Mouse (Mus musculus) retina, embryonic 14.5 days (tissue): ENCODE measurements around the gene Nfatc2ip.

Experiments
- DNase-seq: peaks from one replicate; pipeline ENCODE4 v3.0.0-alpha.2; 2015; ENCODE audit warnings: low spot score

Gene Nfatc2ip

DNA sequence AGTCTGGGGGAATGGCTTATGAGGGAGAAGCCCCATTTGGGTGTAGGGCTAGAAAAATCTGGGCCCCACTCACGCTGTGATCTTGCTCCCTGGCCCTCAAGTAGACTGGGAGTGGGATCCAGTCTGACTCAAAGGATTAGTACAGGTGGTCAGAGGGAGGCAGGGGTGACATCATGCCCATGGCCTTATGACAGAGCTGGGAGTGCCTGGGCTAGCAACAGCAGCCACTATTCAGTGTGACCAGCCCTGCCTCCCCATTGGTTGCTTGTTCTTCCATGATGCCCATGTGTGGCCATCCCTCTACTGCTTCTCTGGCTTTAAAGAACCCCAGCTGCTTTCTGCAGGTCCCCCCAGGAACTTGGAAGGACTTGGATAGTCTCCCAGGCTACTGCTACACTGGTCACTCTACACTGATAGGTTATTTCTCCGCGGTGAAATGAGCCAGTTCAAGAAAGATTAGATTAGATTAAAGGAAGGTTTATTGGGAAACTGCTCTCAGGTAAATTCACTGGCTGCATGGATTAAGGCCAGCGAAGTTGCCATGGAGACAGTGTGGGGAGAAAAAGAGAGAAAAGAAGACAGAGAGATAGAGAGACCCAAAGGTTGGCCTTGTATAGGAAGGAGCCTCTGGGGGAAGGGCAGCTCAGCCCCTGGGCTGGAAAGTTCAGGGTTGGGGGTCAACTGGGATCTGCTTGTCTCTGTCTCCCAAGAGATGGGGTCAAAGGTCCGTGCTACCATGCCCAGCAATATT, 40.5 kb downstream of the Nfatc2ip start:
- no peak for DNase-seq

- DNase-seq, result peak; percentile 37
Measured at GRCm38 (mm10) chr7:126354738-126355614, 41.6 kb downstream of the Nfatc2ip start.

DNA sequence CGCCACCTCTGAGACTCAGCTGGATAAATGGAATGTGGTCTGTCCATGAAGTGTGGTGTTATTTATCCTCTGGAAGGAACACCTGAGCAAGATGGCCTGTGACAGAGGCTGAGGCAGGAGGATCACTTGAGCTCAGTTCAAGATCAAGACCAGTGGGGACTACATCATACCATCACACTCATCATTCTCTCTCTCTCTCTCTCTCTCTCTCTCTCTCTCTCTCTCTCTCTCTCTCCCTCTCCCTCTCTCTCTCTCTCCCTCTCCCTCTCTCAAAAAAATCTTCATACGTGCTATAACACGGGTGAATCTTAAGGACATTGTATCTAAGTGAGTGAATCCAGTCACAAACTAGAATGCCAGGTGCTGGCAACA, 42.6 kb downstream of the Nfatc2ip start:
- no peak for DNase-seq

DNA sequence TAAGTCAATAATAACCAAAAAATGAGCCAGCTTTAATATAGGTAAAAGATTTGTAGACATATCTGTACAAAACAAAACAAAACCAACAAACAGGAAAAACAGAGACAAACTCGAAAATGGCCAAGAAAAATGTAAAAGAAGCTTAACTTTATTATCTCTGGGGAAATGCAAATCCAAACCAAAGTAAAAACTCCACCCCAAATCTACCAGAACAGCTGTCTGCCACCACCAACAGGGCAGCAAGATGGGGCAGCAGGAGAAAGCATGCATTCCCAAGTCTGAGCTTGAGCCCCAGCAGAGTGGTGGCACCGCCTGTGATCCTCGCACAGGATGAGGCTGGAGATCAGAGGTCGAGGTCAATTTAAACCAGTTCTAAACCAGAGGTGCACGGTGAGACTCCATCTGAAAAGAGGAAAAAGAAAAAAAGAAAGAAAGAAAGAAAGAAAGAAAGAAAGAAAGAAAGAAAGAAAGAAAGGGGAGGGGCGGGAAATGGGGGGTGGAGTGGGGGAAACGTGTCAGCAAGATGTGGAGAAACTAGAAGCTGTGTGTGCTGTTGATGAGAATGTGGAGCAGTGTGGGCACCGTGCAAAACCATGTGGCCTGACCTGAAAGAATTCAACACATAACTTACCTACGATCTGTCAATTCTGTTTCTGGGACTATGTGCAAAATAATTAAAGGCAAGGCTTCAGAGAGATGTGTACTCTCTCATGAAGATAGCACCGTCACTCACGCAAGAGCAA, 43.1 kb downstream of the Nfatc2ip start:
- DNase-seq, result no peak

DNA sequence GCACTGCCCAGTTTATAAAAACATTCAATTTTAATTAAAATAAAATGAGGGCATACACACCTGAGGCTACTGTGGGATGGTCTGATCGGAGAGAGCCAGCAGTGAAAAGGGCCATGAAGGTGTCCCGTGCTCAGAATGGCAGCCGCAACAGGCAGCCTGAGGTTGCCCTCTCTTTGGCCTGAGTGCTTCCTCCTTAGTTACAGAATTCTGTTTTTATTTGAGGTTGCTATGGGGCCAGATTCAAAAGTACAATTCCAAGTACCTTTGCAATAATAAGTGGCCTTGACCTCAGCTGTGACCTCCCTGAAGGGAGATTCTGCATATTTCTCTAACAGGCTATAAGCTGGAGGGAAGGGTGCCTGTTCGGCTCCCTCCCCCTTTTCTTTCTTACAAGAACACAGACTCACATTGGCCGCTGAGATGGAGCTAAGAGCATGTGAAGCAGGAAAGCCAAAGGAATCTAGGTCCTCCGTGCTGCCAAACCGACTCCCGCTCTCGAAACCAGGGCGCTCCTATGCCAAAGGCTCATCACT, 45.1 kb downstream of the Nfatc2ip start:
- no peak for DNase-seq

GRCm38 (mm10) chr7:126350748-126351418, 45.7 kb downstream of the Nfatc2ip start:
- DNase-seq, result no peak

DNA sequence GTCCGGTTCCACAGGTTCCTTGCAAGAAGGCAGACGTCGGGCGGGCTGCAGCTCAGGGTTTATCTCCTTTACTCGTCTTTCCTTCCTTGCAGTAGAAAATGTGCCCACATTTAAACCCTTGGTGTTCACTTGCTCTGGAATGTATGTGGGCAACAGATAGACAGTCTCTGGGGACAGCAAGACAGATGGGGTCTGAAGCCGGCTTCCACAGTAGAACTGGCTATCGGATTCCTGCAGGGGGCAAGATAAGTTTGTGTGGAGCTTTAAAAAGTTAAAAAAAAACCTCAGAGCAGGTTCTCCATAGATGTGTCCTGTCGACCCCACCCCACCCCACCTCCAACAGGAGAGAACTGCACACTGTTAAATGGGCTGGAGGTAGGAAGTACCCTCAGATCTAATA, 48.2 kb downstream of the Nfatc2ip start:
- no peak for DNase-seq

DNA sequence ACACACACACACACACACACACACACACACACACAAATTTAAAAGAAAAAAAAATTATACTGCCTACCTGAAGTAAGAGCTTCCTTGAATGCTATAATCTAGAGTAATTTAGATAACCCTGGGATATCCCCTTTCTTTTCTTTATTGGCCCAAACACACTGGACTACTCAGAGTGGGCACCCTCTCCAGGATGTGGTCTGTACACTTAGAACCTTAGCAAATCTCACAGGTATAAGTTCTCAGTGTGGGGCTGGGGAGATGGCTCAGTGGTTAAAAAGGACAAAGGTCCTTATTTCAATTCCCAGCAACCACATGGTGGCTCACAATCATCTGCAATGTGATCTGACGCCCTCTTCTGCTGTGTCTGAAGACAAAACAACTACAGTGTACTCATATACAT, 49.4 kb downstream of the Nfatc2ip start:
- no peak for DNase-seq

DNA sequence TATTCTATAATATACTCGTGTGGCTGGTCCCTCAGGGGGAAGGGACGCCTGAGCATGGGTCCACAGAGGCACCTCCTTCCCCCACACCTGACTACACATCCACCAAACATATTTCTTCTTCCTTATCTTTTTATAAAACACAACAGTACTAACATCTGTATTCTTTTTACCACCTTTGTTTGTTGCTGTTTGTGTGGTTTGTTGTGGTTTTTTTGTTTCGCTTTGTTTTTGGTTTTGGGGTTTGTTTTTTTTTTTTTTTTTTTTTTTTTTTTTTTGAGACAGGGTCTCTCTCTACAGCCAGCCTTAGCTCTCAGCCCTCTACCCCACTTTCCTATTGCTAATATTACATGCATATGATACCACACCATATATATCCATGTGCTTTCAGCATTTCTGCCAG, 50.6 kb downstream of the Nfatc2ip start:
- no peak for DNase-seq

GRCm38 (mm10) chr7:126345557-126345956, 51.0 kb downstream of the Nfatc2ip start:
- no peak for DNase-seq

DNA sequence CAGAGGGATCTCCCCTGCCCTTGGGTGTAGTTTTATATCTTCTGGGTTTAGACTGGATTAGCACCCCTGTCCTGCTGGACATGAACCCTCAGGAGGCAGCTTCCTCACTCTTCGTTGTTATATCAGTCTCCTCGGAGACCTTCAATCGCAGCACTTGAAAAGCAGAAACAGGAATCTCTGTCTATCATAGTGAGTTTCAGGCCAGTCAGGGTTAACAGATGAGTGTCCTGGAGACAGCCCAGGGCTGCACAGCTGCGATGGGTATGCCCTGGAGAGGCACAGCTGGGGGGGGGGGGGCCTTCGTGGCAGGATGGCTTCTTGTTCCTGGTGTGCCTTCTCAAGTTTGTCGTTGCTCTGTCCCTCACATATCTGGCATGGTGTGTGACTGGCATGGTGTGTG, 55.6 kb downstream of the Nfatc2ip start:
- no peak for DNase-seq

GRCm38 (mm10) chr7:126340206-126340618, 56.3 kb downstream of the Nfatc2ip start:
- DNase-seq, result no peak

DNA sequence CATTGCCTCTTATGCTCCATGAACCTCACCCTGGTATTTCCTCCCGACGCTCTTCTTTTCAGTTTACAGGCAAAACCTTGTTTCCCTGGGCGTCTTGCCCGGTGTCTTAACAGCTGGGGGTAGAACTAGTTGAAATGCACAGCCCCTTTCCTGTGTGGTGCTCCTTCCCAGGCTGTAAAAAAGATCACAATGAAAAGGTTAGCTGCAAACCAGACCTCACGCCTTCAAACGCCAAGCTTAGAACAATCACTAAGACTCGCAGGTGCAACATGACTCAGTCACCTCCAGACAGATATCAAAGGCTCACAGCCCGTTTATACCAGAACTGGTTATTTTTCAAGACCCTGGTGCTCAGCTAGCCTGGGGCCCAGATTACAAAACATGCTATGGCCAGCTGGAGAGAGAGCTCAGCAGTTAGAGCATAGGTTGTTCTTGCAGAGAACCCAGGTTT, 57.0 kb downstream of the Nfatc2ip start:
- no peak for DNase-seq

DNA sequence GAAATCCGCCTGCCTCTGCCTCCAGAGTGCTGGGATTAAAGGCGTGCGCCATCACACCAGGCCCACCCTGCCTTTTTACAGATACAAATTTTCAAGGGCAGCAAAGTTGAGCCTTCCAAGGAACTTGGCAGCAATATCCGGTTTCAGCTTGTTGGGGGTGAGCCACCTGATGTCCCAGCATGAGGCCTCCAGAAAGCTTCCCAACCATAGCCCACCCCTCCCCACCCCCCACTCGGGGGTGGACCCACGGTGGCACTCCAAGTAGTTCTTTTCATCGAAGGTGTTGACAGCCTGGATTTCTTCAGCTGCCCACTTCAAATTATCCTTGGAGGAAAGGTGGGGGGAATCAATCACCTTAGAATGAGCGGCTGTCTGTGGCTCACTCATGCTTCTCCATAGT, 57.6 kb downstream of the Nfatc2ip start:
- no peak for DNase-seq

GRCm38 (mm10) chr7:126335556-126335955, 61.0 kb downstream of the Nfatc2ip start:
- DNase-seq, result peak; percentile 53
